Mouse (Mus musculus): ENCODE measurements around the gene Etl4.

Etl4 gene

DNA sequence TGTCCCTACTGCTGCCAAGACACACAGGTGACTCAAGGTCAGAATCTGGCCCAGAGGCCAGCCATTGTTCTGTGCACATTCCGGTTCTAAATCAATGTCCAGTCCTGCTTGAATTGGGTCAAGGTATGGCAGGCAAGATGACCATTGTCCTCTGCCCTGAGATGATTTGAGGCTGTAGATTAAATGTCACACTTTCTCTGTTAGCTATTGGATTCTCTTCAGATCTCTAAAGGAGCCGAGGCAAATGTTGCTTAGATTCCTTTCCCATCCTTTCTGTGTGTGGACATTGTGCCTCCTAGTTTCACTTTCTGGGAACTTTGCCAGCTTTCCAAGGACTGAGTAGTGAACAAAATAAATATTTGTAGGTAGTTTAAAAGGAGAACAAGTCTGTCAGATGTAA, 608.9 kb downstream of the Etl4 start:
- no peak for DNase-seq (ENCODE audit: extremely low read depth, low read depth, low spot score)

DNA sequence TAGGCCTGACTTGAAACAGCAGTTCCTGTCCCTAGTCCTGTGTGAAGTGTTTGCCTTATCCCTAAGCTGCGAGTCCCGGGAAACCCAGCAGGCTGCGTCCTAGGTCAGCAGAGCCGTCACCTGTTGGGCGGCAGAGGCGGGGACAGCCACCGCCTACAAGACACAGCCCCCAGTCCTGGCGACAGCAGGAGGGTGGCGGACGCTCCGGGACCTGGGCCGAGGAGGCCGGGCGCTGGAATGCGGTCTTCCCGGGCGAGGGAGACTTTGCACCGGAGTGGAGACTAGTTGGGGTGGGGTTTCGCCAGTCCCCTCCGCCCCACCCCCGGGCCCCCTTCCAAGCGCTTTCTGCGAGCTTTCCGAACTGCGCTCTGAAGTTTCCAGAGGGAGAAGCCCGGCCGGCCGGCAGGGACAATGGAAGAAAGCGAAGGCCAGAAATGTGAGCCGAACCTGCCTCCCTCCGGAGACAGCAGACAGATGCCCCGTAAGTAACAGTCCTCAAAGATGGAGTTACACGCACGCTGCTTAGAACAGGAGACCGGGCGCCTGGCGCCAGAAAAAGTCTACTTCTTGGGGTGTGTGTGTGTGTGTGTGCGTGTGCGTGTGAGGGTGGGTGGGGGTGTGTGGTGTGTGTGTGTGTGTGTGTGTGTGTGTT, 610.0 kb downstream of the Etl4 start:
- DNase-seq (ENCODE audit: extremely low read depth, low read depth, low spot score) = no peak

- no peak for DNase-seq (ENCODE audit: extremely low read depth, low read depth, low spot score)
Observed at GRCm38 (mm10) chr2:20520099-20520475, 610.5 kb downstream of the Etl4 start.

- DNase-seq (ENCODE audit: extremely low read depth, low read depth, low spot score) = no peak
Observed at GRCm38 (mm10) chr2:20520636-20521595, 611.3 kb downstream of the Etl4 start.

DNA sequence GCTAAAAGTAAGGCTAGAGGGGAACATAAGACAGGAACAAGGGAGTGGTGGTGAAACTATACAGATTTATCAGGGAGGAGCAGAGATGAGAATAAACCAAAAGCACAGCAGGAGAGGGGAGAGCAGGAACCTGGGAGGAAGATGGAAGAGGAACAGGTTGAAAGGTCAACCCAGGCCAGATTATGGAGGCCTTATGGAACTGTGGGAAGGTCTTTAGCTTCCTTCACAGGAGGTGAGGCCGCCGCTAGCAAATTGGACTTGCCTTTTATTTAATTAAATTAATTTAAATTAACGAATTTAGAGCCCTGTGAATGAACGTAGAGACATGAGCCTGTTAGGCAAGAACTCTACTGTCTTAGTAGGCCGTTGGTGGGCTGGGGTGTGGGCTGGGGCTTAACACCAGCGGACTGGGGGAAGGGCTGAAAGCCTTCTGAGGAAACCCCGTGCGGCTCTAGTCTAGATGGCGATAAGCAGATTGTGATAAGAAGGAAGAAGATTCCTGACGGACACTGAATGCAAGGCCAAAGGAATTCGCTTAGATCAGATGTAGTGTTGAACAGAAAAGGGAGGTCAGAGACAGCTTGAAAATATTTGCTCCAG, 612.2 kb downstream of the Etl4 start:
- no peak for DNase-seq (ENCODE audit: extremely low read depth, low read depth, low spot score)

DNA sequence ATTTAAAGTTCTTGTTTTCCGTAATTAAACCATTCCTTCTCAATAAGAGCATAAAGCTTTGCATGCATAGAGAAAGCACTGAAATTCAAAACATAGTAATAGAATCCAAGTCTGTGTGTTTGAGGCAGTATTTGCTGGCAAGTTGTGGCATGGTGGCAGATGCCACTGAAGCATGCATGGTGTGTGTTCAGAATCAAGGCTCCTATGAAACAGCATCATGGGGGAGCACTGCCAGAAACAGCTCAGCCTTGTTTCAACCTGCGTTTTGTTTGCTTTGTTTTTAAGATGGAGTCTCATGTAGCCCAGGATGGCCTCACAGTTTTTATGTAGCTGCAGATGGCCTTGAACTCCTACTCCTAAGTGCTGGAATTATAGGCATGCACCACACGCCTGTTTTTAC, 614.1 kb downstream of the Etl4 start:
- DNase-seq (ENCODE audit: extremely low read depth, low read depth, low spot score) = no peak

DNA sequence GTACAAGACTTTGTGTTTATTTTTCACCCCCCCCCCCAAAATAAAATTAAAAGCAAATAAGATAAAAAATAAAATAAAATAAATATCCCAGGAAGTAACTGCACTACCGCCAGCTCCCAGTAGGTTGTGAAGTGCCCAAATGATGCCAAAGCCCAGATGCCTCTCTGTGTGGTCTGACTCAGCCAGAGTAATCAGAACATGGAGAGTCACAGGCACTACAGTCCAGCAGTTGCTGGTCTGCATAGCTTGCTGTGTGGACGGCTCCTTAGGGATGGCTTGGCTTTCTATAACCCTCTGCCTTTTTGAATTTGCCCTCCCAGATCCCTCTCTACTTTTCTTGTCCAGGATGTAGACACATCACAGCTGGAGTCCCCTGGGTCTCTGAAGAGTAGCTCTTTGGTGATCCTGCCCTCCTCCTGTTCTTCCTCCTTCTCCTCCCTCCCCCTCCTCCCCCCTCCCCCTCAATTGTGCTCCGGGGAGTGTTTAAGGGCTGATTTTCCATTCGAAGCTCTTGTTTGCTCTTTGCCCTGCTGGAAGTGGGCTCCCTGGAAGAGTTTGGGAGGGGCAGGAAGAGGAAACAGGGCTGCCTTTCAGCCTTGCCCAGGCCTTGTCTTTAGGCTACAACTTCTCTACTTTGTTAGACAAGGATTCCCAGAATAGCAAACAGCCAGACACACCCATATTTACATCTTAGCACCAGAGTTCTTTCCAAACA, 616.5 kb downstream of the Etl4 start:
- DNase-seq (ENCODE audit: extremely low read depth, low read depth, low spot score) = no peak

DNA sequence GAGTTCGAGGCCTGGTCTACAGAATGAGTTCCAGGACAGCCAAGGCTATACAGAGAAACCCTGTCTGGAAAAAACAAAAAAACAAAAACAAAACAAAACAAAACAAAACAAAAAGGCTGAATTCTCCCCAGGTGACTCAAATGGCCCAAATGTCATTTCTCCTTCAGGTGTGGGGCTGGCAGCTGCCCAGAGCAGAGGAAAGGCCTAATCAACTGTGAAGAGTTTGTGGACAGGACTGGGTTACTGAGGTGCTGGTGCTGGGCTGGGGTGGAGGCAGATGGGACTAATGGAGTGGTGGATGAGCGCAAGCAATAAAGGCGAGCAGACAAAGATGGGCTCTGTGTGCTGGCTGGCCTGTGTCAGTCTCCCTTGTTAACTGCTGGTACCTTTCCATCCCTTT, 617.3 kb downstream of the Etl4 start:
- DNase-seq (ENCODE audit: extremely low read depth, low read depth, low spot score) = no peak

GRCm38 (mm10) chr2:20532623-20533022, 623.0 kb downstream of the Etl4 start:
- DNase-seq (ENCODE audit: extremely low read depth, low read depth, low spot score) = no peak

DNA sequence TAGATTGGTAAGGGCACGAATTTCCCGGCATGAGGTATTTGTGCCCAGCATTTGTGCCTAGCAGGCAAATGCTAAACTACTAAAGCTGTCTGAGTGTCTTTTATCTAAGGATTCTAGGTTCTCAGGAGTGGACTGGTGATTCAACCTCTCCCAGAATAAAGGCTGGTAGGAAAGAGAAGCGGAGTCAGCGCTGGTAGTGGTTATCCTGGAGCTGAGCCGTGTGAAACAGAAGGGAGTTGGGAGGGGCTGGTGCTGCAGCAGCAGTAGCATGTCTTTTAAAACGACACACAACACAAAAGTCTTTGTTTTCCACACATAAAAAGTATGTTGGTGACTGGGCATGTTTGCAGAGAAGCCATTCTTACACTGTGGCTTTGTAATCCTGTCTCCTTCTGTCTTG, 628.2 kb downstream of the Etl4 start:
- no peak for DNase-seq (ENCODE audit: extremely low read depth, low read depth, low spot score)

DNA sequence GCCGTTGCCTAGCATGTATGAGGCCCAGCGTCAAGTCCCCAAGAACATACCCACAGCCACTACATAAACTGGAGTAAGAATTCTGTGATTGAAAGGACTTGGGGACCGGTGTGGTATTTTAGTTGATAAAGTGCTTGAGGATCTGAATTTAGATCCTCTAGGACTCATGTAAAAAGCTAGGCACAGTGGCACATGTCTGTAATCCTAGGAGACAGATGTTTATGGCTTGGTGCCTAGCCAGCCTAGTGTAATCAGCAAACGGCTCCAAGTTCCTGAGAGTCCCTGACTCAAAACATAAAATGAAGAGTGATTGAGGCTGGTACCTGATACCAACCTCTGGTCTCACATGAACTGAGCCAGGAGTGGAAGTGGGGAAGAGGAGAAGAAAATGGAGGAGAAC, 629.3 kb downstream of the Etl4 start:
- no peak for DNase-seq (ENCODE audit: extremely low read depth, low read depth, low spot score)

DNA sequence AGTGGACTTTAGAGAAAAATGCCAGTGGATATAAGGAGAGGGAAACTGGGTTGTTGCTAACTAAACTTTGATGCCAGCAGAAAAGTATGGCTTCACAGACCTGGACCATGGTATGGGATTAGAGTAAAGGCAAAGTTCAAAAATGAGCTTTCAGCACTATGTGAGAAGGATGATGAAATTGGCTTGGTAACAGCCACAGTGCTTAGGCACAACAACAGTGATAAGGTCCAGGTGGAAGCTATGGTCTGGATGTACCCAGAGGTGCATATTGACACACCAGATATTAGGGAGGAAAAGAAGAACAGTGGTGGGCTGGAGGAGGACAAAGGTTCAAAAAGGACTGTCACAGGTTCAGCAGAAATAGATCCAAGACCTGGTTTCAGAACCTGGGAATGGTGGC, 631.7 kb downstream of the Etl4 start:
- no peak for DNase-seq (ENCODE audit: extremely low read depth, low read depth, low spot score)

GRCm38 (mm10) chr2:20542286-20542685, 632.7 kb downstream of the Etl4 start:
- no peak for DNase-seq (ENCODE audit: extremely low read depth, low read depth, low spot score)

- DNase-seq (ENCODE audit: extremely low read depth, low read depth, low spot score) = no peak
Observed at GRCm38 (mm10) chr2:20545624-20546023, 636.0 kb downstream of the Etl4 start.

DNA sequence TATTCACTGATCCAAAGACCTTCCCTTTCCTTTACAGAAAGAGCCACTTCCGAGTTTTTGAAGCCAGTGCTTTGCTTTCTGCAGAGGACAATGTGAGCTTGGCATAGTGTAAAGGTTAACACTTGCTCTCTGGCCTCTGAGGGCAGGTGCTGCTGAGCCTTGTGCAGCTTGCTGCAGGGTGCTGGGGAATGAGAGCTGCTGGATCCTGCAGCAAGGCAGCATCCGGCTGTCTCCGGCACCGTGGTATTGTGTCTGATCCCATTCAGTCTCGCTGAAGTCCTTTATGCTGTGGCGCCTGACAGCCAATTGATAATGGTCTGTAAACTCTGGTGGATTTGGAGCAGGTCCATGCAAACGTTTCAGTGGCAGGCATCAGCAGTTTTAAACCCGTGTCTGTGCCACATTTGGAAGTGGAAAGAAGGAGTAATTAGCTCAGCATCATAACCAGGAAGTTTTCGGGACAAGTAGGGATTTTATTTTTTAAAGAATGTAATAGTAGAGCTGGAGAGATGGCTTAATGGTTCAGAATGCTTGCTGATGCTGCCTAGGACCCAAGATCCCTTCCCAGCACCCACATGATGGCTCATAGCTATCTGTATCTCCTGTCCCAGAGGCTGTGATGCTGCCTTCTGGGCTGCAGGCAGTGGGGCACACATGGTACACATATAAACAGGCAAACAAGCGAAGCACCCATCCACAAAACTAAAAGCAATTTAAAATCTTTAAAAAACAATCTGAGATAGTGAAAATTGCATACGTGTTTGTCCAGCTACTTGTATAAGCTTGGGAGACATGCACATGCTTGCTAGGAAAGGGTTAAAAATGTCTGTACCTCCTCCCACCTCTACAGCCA, 637.1 kb downstream of the Etl4 start:
- no peak for DNase-seq (ENCODE audit: extremely low read depth, low read depth, low spot score)

- no peak for DNase-seq (ENCODE audit: extremely low read depth, low read depth, low spot score)
Observed at GRCm38 (mm10) chr2:20547349-20547677, 637.7 kb downstream of the Etl4 start.

DNA sequence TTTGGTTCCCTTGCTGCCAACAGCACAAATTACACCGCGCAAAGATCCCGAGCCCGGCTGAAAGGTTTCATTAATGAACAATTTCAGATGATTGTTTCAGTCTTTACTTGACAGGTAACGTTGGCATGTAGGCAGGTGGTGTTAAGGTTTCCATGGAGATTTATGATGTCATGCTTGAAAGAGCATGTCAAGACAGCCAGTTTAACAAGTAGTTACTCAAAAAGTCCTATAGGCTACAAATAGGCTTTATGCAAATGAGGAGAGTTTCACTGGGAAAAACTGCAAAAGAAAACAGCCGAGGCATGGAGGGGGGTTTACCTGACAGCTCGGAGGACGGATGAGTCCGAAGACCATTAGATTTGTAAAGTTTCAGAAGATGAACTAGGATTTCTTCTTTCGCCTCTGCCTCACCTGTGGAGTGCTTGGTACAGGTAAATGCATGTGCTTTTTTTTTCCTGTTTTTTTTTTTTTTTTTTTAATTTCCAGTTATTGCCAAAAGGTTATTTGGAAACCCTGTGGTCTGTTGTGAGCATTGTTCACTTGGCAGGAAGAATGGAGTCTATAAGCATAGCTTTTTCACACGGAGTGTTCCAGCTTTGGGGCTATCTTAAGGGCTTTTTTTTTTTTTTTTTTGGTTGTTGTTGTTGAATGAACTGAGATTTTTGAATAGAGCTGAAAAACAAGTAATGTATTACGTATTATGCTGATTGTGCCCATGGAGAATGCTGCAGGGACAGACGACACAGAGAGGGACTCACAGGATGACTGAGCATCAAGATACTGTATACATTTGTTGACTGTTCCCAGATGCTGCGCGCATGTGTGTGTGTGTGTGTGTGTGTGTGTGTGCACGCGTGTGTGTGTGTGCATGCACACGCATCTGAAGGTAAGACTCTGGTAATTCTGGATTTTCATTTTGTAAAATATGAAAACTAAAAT, 638.4 kb downstream of the Etl4 start:
- no peak for DNase-seq (ENCODE audit: extremely low read depth, low read depth, low spot score)

- DNase-seq (ENCODE audit: extremely low read depth, low read depth, low spot score) = no peak
Observed at GRCm38 (mm10) chr2:20549065-20549464, 639.5 kb downstream of the Etl4 start.

DNA sequence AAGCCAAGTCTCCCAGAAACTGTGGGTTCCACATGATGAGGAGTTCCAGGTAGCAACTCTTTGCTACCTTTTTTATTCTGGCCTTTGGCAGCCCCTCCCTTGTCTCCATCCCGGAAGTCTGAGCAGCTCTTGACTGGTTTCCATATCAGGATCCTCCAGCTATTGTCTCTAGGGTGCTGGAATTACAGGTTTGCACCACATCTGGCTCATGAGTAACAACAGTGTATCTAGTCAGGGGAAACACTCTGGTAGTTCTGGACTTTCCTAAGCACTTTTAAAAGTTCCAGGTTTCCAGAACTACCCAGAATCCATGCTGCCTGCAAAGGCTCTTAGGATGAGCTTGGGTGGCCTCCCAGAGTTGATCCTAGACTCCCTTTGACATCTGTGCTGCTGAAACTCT, 640.4 kb downstream of the Etl4 start:
- no peak for DNase-seq (ENCODE audit: extremely low read depth, low read depth, low spot score)

- DNase-seq (ENCODE audit: extremely low read depth, low read depth, low spot score) = no peak
Observed at GRCm38 (mm10) chr2:20555706-20556105, 646.1 kb downstream of the Etl4 start.

Data from fat pad, adult 2 months (tissue).